Mouse (Mus musculus) E14TG2a.4 (cell line): ENCODE results near the gene Spef2.

ENCODE experiments used
- CTCF ChIP-seq: conservative IDR thresholded peaks from 2 replicates; pipeline ENCODE4 v1.5.1; 2014; ENCODE audit warnings: low read length
- NANOG ChIP-seq: IDR thresholded peaks from 2 replicates; pipeline ENCODE4 v1.6.1; 2014; ENCODE audit warnings: borderline replicate concordance, low read length, mixed read lengths
- POU5F1 ChIP-seq: IDR thresholded peaks from 2 replicates; pipeline ENCODE4 v1.6.1; 2014; ENCODE audit warnings: low read length, borderline replicate concordance

- TF ChIP-seq CTCF = no peak
- TF ChIP-seq POU5F1 = no peak
- TF ChIP-seq NANOG = no peak
Observed at GRCm38 (mm10) chr15:9530076-9530475, 218.6 kb downstream of the Spef2 start, which contains the start of gene Il7r.
